Mouse (Mus musculus): ENCODE data around the gene Tedc2.
A peak's percentile ranks its signal among the peaks of the same experiment; 100 is the strongest.

The Tedc2 gene

DNA sequence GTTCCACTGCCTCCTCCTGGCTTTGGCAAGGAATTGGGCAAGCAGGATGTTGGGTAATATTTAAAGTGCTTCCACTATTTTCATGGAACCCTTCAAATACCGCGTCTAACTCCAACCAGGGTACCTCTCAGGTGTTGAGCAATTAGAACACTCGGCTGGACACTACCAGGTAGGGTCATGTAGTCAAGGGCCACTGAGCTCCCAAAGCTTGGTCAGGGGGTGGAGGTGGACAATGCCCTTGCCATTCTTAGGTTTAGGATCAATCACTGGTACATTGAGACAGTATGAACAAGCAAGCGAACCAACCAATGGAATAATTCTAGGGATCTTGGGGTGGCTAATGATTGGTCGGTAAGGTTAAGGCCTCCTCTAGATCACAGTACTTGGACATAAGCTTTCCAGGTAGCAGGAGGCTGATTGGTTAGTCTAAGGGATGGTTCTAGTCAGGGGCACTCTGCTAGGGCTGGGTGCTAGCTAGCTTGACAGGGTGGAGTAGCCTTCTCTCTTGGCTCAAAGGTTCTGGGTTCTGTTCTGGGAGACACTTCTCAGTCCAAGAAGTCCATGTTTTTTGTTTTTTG, 8.1 kb downstream of the Tedc2 start:
- no peak for DNase-seq (ENCODE audit: low spot score in 2 of 2)

- DNase-seq (ENCODE audit: low spot score in 2 of 2): no peak
Observed at GRCm38 (mm10) chr17:24211631-24212440, 8.8 kb downstream of the Tedc2 start.

DNA sequence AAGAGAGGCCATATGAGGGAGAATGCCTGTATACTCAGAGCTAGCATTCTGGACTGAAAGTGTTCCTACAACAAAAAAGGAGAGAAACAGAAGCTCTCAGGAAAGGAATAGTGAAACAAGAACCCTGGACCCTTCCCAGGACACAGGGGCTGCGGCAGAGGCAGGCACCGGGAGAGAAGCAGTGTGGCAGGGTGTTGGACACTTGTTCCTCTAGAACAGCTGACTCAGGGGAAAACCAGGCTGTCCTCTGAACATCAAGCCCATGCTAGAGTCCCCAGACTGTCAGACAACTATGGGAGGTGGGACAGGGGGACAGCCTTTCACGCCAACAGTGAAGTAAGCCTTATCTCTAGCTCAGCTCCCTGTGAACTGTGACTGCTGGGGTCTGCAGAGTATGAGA, 10.1 kb downstream of the Tedc2 start:
- DNase-seq (ENCODE audit: low spot score in 2 of 2): no peak

DNA sequence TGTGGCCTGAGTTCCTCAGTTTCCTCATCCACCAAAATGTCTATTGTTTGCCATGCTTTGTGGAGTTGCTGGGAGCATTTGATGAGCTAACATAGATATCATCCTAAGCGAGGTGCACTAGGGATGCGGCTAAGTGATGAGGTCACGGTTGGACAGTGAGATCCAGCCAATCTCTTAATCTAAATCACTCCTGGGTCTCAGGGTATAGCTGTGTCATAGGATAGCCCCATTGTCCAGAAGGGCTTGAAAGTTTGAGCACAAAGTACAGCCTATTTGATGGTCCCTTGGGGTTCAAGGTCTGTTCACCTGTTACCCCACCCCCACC, 10.8 kb downstream of the Tedc2 start:
- DNase-seq (ENCODE audit: low spot score in 2 of 2): no peak

DNA sequence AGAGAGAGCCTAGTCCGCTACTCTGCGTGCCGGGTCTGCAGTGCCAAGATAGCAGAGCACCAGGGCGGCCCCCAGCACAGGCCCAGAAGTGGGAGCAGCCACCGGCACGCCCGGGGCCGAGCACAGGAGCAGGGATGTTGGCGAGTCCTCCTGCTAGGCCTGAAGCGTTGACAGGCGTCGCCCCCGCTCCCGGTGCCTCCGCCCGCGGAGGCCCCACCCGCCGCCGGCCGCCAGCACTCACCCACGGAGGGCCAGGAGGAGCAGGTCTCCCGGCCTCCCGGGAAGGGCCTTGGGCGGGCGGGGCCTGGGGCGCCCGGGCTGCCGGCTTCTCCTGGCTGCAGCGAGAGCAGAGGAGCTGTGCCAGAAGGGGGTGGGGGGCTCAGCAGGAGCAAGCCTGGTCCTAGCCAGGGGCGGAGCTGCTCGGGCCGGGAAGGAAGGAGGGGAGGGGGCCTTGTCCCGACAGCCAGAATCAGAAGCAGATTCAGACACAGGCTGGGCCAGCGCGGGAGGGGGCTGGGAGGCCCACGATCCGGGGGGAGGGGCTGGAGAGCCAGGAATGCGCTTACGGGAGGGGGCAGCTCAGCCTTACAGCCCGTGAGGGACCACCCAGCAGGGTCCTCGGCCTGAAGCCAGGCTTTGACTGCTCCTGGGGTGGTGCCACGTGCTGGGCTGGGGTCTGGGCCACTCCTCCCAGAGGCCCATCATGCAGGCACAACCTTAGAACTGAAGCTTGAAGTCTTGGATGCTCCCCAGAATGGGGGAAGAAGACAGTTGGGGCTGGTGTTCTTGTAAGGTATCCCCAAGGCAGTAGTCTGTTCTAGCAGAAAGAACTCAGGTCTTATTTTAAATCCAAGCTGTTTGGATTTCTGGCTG, 11.4 kb downstream of the Tedc2 start, which contains the start of gene Ntn3:
TSS of gene Ntn3 (minus strand) at position 489 of the 873 bp plus-strand sequence.
- no peak for DNase-seq (ENCODE audit: low spot score in 2 of 2)

- no peak for DNase-seq (ENCODE audit: low spot score in 2 of 2)
Observed at GRCm38 (mm10) chr17:24208641-24209042, 12.0 kb downstream of the Tedc2 start.

- DNase-seq (ENCODE audit: low spot score in 2 of 2): no peak
Observed at GRCm38 (mm10) chr17:24207768-24208640, 12.6 kb downstream of the Tedc2 start.

GRCm38 (mm10) chr17:24206451-24207351, 13.9 kb downstream of the Tedc2 start:
- peak in 1 of 2 experiments; percentile 22 for DNase-seq (ENCODE audit: low spot score in 2 of 2)

DNA sequence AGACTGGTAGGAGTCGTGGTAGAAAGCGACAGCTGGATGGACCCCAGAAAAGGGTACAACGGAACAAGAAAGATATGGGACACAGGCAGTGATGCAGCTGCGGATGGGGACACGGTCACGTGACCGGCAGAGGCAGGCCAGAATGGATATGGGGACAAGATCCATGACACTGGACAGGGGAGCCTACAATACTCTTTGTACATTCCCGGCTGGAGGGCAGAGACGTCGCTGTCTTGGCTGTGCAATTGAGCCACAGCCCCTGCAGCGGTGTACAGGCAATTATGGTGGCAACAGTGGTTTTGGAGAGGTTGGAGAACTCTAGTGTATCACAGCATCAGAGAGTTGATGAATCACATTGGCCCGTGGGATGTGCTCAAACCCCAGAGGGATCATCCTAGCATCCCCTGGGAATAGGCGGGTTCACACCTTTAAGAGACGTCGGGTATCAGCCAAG, 14.7 kb downstream of the Tedc2 start:
- no peak for DNase-seq (ENCODE audit: low spot score in 2 of 2)

- DNase-seq (ENCODE audit: low spot score in 2 of 2): peak; percentile 79 to 82
Observed at GRCm38 (mm10) chr17:24205284-24205888, 15.3 kb downstream of the Tedc2 start, which contains the start of gene Tbc1d24. Gene Tbc1d24 (minus strand): TSS chr17:24205562.

GRCm38 (mm10) chr17:24204846-24205245, 15.8 kb downstream of the Tedc2 start:
- no peak for DNase-seq (ENCODE audit: low spot score in 2 of 2)

GRCm38 (mm10) chr17:24203611-24204534, 16.8 kb downstream of the Tedc2 start:
- no peak for DNase-seq (ENCODE audit: low spot score in 2 of 2)

GRCm38 (mm10) chr17:24203068-24203467, 17.6 kb downstream of the Tedc2 start:
- DNase-seq (ENCODE audit: low spot score in 2 of 2): no peak

- DNase-seq (ENCODE audit: low spot score in 2 of 2): no peak
Observed at GRCm38 (mm10) chr17:24201092-24201491, 19.6 kb downstream of the Tedc2 start.

DNA sequence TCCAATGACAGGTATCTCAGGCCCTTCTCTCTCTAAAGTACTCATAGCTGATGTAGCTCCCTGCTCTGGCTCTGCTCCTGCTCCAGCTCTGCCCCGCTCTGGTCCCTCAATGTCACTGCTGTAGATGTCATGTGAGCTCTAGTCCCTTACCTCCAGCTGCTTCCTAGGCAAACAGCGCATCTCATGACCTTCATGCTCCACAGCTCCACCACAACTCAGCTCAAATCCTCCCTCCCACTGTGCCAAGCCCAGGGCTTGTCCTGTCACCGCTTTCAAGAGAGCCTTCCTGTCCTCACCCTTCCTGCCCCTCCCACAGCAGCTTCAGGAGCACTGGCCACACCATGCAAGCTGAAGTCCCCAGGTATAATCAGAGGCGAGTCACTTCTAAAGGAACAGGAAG, 20.9 kb downstream of the Tedc2 start:
- no peak for DNase-seq (ENCODE audit: low spot score in 2 of 2)

- no peak for DNase-seq (ENCODE audit: low spot score in 2 of 2)
Observed at GRCm38 (mm10) chr17:24199252-24199651, 21.4 kb downstream of the Tedc2 start.

GRCm38 (mm10) chr17:24197032-24197824, 23.4 kb downstream of the Tedc2 start:
- DNase-seq (ENCODE audit: low spot score in 2 of 2): no peak

- DNase-seq (ENCODE audit: low spot score in 2 of 2): no peak
Observed at GRCm38 (mm10) chr17:24195349-24195748, 25.3 kb downstream of the Tedc2 start.
